Mouse (Mus musculus) lung, adult 18-20 months (tissue): ENCODE measurements around the gene C8g.

Experiments used
- DNase-seq, 2 experiments: peaks; one replicate each; pipeline ENCODE4 v3.0.0; 2022; ENCODE audit warnings: mixed read lengths in 2 of 2

Gene C8g

DNA sequence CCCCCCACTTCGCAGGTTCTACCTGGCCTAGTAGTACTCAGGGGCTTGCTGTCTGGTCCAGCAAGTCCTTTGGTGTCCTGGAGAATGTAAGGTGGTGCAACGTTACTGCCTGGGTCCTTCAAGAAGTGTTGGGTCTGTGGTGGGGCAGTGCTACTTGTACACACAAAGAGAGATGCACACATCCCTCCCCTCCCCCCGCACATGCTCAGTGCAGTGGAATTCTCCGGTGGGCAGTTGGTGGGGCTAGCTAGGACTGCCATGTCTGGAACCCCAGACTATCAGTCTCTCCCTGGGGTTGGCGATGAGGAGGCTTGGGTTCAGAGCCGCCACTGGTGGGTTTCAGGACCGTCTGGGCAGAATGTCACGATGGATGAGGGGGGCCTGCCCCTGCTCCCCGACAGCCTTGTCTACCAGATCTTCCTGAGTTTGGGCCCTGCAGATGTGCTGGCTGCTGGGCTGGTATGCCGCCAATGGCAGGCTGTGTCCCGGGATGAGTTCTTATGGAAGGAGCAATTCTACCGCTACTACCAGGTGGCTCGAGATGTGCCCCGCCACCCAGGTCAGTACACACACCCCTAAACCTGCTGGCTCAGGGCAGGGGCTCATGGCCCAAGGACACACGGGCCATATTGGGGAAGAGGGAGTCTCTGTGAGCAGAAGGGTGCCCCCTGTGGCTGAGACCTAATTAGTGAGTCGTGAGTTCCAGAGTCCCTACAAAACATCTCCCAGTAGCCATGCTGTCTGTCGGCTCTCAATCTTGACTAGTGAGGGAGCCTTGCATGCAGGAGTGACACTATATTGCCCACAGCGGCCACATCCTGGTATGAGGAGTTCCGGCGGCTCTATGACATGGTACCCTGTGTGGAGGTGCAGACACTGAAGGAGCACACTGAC, at the start of gene C8g:
TSS of gene C8g (minus strand) at position 127 of the 894 bp plus-strand sequence.
- no peak for DNase-seq

DNA sequence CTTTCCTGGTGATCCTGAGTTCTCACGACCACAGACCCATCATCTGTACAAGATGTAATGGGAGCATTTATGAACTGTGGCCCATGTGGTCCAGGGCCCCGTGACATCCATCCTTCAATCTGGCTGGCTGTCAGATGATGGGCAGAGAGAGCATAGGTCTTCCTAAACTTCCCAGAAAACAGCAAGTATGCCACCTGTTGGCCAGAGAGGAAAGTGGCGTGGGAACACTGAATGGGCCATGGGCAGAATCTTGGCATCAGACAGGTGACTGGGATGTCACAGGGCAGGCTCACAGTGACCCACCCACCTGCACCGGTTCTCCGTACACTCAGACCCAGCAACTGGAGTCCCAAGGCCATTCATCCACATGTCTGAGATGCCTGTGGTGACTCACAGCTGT, 49.7 kb upstream of the C8g start:
- DNase-seq = peak; percentile 55 to 63

DNA sequence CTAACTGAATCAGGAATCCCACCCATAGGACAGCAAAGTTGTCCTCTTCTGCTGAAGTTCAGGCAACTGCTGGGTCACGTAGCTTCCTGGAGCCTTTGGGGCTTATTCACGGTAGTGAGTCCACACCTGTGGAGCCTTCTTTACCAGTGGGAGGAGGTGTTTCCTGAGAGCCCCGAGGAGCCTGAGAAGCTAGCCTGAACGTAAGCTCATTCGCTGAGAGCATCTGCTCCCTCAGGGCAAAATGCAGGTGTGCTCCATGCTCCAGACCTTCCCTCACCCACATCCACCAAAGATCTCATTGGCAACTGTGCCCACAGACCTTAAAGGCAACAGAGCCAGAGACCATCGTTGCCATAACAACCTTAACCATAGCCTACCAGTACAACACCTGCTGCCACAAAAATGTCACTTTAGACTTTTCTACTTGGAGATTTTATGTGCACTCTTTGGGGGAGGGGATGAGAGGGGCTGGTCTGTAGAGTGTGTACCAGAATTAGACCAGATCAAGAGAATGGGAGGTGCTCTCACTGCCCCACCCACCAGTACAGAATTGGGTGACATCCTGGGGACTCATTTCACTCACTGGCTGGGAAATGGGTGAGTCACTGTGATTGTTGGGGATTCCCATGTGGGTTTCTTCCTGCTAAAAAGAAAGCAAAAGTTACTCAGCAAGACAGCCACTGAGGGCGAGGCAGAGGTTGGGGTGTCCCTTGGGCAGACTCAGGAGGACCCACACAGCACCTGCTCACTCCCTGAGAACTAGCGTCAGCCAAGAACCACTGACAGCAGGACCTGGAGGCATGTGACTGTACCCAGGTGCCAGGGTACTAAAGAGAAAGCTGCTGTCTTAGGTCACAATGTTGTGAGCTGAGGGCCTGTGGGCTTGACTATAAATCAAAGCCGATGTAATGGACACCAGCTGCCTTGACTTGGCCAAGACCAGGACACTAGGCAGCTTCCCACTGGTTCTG, 47.8 kb upstream of the C8g start:
- no peak for DNase-seq

DNA sequence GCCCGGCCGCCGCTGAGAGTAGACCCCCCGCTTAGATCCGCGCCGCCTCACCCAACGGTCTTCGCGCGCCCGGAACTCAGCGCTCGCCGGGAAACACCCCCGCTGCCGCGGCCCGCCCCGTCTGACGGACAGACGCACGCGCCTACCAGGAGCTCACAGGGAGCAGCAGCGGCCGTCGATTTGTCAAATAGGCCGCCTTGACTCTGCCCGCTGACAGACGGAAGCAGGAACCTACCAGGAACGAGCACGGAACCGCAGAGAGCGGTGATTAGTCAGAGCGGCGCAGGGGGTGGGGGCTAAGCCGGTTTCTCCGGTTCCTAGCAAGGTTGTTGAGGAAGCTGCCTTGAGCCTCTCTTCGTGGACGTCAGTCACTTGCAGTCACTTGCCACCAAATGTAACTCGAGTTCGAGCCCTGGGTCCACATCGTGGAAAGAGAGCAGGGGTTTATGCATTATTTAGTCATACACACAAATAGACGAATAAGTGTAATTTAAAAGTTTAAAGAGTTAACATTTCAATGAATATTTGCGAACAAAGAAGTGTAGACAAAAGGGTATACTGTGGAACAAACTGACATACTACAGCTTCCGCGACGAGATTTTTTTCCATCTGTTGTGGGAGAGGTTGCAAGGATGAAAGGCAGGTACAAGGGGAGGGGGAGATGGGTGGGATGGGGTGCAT, 45.4 kb upstream of the C8g start, which contains the start of gene Traf2:
TSS of gene Traf2 (minus strand) at position 130 of the 681 bp plus-strand sequence.
- DNase-seq = peak; percentile 99 to 100

DNA sequence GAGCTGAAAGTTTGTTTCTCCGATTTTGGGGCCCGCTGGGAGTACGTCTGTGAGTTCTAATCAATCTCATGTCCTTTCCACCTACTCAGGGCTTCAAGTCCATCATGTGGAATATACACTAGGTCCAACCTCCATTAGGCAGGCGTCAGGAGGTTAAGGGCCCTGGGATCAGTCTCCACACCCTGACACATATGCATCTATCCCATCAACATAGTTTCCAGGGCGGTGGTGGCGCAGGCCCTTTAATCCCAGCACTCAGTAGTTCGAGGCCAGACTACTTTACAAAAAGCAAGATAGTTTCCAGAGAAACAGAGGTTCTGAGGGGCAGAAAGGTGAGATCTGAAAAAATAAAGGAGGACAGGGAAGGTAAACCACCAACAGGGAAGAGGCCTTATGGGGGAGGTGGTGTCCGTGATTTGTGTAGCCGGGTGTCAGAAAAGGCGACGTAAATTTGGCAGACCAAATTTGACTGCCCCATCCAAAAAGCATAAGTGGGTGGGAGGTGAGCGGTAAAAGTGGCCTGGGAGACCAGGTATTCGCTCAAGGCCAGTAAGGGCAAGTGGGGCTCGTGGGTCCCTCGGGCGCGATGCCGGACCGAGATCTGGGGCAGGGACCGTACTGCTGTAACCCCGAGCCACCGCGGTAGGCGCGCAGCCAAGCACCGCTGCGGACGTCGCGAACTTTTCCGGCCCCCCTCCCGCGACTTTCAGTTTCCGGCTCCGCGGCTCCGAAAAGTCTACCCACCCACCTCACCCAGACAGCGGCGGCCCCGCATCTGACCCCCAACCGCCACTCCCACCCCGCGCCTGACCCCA, 44.7 kb upstream of the C8g start:
- DNase-seq = no peak

DNA sequence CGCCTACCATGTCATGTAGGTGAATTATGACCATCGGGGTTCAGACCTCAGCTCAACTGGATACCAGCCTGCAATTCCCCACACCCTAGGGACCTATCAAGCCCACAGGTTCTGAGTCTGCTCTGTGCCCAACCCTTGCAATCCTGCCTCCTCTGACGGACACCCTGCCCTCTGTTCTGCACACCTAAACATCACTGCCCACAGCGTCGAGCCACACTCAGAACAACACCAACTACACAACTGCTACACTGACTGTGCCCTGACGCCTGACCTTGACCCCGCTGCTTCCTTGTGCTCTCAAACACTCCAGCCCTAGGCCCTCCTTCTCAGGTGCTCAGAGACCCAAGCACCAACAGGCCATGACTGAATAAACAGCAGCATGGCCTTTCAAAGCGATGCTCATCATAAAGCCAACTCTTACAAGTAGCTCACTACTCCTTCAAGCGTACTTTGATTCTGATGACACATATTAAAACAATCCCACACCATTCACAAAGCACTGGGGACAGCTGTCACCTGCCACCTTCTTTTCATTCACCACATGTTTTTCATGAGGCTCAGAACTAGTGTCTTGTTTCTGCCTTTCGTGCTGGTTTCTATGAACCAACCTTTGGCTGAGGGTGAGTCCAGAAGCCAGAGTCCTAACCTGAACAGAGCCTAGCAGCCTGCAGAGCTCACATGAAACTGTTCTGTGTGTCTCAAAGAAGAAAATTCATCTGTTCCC, 40.3 kb upstream of the C8g start:
- peak; percentile 27 to 50 for DNase-seq

DNA sequence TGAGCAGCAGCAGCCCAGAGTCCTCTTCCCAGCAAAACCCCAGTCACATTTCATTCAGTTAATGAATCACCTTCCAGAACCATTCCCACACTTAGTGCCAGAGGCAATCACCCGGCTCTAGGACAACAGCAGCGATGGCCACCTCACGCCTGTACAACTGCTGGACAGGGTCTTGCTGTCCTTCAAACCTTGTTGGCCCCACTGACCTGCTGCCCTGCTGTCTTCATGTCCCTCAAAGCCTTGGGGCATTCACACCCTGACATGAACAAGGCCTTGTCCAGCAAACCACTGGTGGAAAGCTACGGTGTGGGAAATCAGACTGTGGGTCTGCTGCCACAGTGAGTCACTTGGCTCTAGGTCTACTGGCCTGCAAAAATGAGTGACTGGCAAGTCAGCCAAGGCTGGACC, 39.0 kb upstream of the C8g start:
- DNase-seq = no peak

DNA sequence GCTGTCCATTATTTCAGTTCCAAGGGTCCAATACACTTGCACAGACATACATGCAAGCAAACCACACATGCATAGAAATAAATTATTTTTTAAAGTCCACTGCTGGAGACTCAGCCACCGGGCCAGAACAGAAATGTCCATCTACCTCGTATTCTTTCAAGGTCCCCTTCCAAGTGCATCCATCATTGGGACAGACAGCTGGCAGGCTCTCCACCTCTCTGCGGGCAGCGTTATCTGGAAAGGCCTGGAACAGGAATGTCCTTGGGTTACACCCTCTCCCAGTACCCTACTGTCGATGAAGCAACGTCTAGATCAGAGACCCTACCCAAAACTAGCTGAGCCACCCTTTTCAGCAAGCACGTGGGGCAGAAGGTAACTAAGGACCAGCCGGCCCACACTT, 35.0 kb upstream of the C8g start:
- no peak for DNase-seq

DNA sequence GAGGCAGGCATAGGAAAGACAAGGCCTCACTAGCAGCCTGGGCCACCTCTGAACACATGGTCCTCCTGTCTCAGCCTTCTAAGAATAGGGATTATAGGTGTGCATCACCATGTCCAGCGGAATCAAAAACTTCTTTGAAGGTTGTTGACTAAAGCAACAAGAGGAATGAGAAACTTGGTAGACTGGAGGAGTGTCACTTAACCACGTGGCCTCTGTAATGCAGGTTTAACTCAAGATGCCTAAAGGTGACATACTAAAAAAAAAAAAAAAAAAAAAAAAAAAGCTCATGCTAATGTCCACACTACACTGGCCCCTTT, 33.3 kb upstream of the C8g start:
- DNase-seq = no peak

DNA sequence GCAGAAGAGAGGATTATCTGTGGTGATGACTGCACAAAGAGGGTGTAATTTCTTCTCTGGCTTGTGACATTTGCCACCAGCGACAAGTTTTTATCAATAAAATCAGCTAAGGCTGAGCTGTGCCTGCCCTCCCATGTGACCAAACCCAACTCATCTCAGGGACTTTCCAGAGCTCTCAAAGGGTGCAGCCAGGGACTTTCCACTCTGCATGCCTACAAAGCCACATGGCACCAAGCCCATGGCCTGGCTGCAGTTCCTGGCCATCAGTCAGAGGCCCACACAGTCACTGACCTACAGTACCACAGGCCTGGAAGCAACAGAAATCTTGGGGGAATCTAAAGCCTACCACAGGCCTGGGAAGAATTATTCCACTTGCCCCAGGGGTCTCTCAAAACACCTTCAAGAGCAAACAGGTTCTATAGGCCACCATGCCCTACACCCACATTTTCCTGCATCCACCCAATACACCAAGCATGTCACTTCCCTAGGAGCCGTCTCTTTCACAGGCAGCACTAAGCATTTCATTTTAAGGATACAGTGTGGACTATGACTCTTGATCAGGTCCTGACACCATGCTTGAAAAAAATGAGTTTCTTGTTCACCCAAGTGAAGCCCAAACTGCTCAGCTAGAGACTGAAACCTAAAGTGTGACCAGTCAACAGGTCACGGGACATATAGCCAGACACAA, 32.8 kb upstream of the C8g start:
- peak; percentile 89 to 90 for DNase-seq

DNA sequence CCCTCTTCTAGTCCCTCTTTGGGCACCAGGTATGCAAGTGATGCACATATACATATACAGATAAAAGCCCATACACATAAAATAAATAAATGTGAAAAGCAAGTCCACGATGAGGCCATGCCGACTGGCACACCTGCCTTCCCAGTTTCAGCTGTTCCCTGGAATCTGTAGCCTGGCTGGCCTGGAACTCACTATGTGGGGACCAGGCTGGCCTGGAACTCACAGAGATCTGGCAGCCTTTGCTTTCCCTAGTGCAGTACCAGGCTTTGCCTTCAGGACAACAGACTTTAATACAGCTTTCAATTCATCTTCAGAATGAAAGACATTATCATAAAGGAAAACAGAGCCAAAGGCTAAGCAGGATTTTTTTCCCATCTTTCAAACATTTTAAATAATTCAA, 32.2 kb upstream of the C8g start:
- no peak for DNase-seq

DNA sequence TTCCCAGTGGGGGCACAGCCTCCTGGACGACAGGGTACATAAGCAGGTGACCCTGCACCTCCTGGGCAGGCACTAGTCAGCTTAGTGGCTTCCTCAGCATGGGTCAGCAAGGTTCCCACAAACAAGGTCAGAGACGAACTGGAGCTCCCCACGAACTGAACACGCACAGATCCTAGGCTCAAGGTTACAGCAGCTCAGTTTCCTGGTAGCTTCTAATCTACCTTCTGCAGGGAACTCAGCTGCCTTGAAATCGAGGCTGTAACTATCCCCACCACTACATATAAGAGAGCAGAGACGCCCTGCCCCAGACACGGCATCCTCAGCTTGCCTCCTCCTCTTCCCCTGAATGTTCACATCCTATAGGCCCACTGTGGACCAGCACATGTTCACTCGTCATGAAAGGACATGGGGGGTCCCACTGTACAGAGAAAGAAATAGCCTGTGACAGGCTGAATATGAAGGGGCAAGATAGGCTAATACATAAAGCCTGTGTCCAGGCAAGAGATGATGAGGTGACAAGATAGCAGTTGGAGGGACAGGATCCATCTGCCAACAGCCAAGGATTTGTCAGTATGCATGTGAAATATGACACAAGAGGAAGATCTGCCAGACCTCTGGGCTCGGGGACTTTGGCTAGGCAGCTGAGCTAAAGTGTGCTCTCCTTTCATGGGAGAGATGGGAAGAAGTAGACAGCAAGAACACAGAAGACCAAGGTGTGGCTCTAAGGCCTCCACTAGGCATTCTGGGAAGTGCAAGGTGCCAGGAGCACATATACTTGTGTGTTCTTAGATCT, 25.2 kb upstream of the C8g start:
- no peak for DNase-seq

DNA sequence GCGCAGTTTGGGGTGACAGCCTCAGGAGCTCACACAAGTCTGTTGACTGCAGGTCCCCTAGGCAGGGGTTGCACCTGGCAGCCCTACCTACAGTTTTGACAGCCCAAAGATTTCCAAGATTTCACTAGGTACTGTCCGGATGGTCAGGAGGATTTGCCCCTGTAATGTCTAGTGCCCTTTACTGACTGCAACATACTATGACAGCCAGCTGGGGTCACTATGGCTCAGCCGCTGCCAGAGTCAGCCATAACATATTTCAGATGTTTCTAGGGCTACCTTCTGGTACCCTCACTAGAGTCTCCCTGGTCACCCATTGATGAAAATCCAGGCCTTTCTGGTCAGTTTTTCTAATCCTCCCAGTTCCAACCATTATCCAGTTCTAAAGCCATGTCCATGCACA, 8.4 kb upstream of the C8g start:
- DNase-seq = no peak

DNA sequence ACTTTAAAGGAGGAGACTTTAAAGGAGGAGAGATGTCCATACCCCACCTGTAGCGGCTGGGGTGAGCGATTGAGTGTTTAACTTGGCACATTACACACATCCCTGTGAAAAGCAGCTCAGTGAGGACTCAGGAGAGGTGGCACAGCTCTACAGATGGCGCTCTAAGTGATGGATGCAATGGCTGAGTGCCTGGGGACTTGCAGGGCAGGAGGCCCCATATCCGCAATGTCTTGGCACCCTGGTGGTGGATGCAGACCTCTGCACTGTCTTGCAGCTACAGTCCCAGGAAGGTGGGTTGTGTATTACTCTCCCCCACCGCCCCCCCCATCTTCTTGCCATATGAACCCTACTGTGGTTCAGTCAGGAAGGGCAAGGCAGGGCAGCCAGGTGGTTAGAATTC, 5.4 kb upstream of the C8g start:
- peak; percentile 39 to 54 for DNase-seq

DNA sequence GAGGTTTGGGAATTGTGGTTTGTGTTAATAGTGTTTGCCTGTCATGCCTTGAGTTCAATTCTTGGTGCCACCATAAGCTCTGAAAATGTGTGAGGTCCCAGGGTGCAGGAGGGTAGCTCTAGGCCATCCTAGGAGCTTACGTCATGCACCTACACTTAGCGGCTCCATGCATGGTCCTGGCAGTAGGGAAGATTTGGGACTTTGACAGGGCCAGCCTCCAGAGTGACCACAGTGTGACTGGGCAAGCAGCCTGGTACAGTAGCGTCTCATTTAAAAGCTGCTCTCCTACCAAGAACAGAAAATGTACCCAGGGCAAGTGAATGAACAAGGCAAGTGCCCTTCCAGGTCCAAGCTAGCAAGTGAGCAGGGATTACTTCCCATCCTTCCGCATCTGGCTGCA, 4.3 kb upstream of the C8g start:
- no peak for DNase-seq

DNA sequence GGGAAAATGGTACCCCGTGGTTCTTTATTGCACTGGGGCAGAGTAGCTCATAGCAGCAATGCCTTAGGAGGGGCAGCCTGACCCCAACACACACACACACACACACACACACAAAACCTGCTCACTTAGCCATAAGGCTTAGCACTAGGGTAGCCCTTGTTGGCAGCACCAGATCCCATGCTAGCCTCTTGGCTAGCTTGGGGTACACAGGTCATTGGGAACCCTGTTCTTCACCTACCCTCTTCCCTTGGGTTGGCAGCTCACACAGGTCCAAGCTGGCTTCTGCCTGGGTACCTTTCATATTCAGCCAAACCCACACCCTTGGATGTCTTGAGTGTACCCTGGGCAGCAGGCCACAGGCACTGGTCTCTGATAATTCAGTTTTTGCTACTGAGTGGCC, 3.5 kb upstream of the C8g start:
- no peak for DNase-seq

DNA sequence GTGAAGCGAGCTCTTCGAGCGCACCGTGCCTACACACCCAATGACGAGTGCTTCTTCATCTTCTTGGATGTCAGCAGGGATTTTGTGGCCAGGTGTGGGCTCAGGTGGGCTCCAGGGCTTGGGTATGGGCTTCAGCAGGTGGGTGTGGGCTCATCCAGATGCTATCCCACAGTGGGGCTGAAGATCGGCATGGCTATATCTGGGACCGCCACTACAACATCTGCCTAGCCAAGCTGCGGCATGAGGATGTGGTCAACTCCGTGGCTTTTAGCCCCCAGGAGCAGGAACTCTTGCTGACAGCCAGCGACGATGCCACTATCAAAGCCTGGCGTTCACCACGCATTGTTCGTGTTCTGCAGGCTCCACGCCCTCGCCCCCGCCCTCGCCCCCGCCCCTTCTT, 3.0 kb upstream of the C8g start:
- DNase-seq = no peak

DNA sequence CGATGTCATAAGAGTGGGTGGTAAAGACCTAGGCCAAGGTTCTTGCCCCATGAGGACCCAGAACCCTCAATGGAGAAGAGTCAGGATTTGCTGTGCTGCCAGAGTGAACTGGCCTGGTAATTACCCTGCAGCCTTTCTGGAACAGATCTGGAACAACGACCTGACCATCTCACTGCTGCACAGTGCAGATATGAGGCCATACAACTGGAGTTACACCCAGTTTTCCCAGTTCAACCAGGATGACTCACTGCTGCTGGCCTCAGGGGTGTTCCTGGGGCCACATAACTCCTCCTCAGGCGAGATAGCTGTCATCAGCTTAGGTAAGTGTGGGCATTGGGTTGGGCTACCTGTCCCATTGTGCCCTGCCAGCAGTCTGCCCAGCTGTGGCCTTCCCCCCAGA, 1.2 kb upstream of the C8g start:
- DNase-seq = no peak

DNA sequence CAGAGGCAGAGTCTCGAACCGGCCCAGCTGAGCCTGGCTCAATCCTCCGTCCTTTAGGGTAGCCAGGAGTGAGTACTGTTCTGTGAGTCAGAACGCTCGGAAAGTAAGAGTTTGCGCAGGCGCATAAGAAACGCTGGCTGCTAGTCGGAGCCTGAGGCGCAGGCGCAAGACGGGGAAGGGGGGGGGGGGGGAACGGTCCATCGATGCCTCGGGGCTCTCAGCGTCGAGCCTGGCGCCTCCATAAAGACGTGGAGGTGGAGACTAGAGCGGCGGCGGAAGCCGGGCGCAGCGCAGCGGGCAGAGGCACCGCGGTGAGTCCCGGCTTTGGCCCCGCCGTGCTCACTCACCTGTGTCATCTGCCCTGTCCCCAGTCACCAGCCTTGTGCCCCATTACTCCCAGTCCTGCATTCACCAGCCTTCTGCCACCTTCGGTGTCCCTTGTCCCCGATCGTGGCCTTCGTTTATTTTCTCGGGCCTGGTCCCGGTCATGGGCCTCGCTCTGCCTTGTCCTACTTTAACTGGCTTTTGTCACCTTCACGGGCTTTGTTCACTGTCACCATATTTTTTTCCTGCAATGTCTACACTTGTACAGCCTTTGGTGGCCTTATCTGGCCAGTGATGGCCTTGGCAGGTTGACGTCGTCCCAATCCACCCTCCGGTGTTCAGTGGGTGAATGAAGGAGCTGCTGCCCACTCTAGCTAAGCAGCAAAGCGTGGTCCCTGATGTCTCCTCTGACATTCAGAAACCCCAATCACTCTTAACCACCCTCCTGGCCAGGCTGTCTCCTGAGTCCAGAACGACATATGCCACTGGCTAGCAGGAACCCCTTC, 728 bp downstream of the C8g start, which contains the start of gene Fbxw5:
TSS of gene Fbxw5 (plus strand) at position 175 of the 830 bp plus-strand sequence.
- DNase-seq = peak; percentile 86 to 90
